ENCODE assay signal across 26 mouse cellular contexts in the genomic region with DNA sequence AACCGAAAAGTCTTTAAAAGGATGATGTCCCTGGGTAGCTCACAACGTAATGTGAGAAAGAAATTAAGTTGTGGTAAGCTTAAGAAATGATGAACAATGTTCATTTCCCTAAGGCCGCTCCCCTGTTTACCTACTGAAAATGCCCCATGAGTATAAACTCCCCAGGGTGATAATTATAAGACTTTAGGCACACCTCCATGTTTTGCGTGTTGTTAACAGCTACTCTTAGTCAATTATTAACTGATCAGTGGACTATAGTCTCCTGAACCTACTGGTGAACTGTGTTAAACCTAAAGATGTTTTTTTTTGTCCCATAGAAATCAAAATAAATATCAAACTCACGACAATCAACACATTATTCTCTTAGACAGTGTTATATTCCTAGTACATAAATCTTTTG. TPM values are rescaled to one million over a fixed set of nuclear protein-coding genes. Genes with fewer than 3 reads are reported as not detected.
DNase-seq lines count a peak whose midpoint lies in the region; ATAC-seq lines count a peak whose summit lies in the region.
"Had no signal": no experiment of that assay in that cellular context is flagged by ENCODE, and none has a peak within 500 bp of the region (broad histone marks: within the 10 kb centered on the region; RNA-seq: fewer than 3 reads in every experiment).

A gene (minus strand): TSS at position 183 of the 400 bp plus-strand sequence.

- H3K36me3 ChIP-seq in intestine, embryonic 14.5 days (ENCODE audit: control insufficient read depth, insufficient read depth, low read length), result no peaks in the 10 kb centered on the region
- no peaks in the 10 kb centered on the region for H3K36me3 ChIP-seq in kidney, embryonic 14.5 days (ENCODE audit: control insufficient read depth, insufficient read depth, low read length)
- no peaks in the 10 kb centered on the region for H3K36me3 ChIP-seq in stomach, embryonic 14.5 days (ENCODE audit: control insufficient read depth, insufficient read depth, low read length)
- no peaks in the 10 kb centered on the region for H3K36me3 ChIP-seq in midbrain, embryonic 15.5 days (replicated peaks)
- H3K36me3 ChIP-seq: embryonic facial prominence, embryonic 13.5 days; forebrain, embryonic 15.5 days; hindbrain, embryonic 10.5 days; limb, embryonic 15.5 days; midbrain, embryonic 12.5 days; neural tube, embryonic 12.5 days had no signal

- no peak within 1 kb of the TSS for H3K9ac ChIP-seq in intestine, embryonic 14.5 days (ENCODE audit: low read length)
- no peak within 1 kb of the TSS for H3K9ac ChIP-seq in kidney, embryonic 14.5 days (ENCODE audit: low read depth, low read length)
- H3K9ac ChIP-seq in stomach, embryonic 14.5 days (replicated peaks; ENCODE audit: low read depth, low read length), result no peak within 1 kb of the TSS
- H3K9ac ChIP-seq in midbrain, embryonic 15.5 days, result no peak within 1 kb of the TSS
- H3K9ac ChIP-seq: embryonic facial prominence, embryonic 13.5 days; forebrain, embryonic 15.5 days; limb, embryonic 15.5 days; midbrain, embryonic 12.5 days; neural tube, embryonic 12.5 days had no signal

- no peaks in the 10 kb centered on the region; the same call in 1 of the 2 replicates for H3K4me1 ChIP-seq in intestine, embryonic 14.5 days (replicated peaks; ENCODE audit: control insufficient read depth, insufficient read depth, low read length)
- H3K4me1 ChIP-seq in kidney, embryonic 14.5 days (ENCODE audit: control insufficient read depth, insufficient read depth, low read length), result no peaks in the 10 kb centered on the region
- H3K4me1 ChIP-seq in stomach, embryonic 14.5 days (ENCODE audit: control insufficient read depth, insufficient read depth, low read length), result no peaks in the 10 kb centered on the region
- H3K4me1 ChIP-seq in midbrain, embryonic 15.5 days, result no peaks in the 10 kb centered on the region
- H3K4me1 ChIP-seq: forebrain, embryonic 15.5 days; hindbrain, embryonic 10.5 days; limb, embryonic 15.5 days; midbrain, embryonic 12.5 days; neural tube, embryonic 12.5 days had no signal

- no peak within 1 kb of the TSS for H3K4me2 ChIP-seq in intestine, embryonic 14.5 days (ENCODE audit: low read length)
- no peak within 1 kb of the TSS for H3K4me2 ChIP-seq in kidney, embryonic 14.5 days (replicated peaks; ENCODE audit: low read depth, low read length)
- H3K4me2 ChIP-seq in stomach, embryonic 14.5 days (replicated peaks; ENCODE audit: low read depth, low read length), result no peak within 1 kb of the TSS
- no peak within 1 kb of the TSS for H3K4me2 ChIP-seq in midbrain, embryonic 15.5 days
- H3K4me2 ChIP-seq: embryonic facial prominence, embryonic 13.5 days; forebrain, embryonic 15.5 days; limb, embryonic 15.5 days; midbrain, embryonic 12.5 days; neural tube, embryonic 12.5 days had no signal

- WGBS in intestine, embryonic 14.5 days, result 64% methylated on average over 5 of the region's 5 CpGs
- WGBS in kidney, embryonic 14.5 days, result 75% methylated on average over 5 of the region's 5 CpGs
- 73% methylated on average over 5 of the region's 5 CpGs for WGBS in stomach, embryonic 14.5 days
- 85% methylated on average over 5 of the region's 5 CpGs for WGBS in midbrain, embryonic 15.5 days

- no peak for DNase-seq in adrenal gland, postnatal 14 days
- no peak for DNase-seq in adrenal gland, postnatal 36 days
- no peak for DNase-seq in intestine, embryonic 14.5 days (ENCODE audit: low spot score)
- no peak for DNase-seq in retina, postnatal 1 day
- DNase-seq: adrenal gland, adult 2 months; cerebellum, adult 9-11 months; gastrocnemius, postnatal 25 days; right cerebral cortex, postnatal 14 days; spleen, adult 18-20 months had no signal

- no peak within 1 kb of the TSS for H3K27ac ChIP-seq in intestine, embryonic 14.5 days (ENCODE audit: low read depth)
- H3K27ac ChIP-seq in kidney, embryonic 14.5 days (ENCODE audit: low read depth, low read length), result no peak within 1 kb of the TSS
- no peak within 1 kb of the TSS for H3K27ac ChIP-seq in stomach, embryonic 14.5 days (ENCODE audit: low read length)
- no peak within 1 kb of the TSS for H3K27ac ChIP-seq in midbrain, embryonic 15.5 days
- H3K27ac ChIP-seq: embryonic facial prominence, embryonic 13.5 days; forebrain, embryonic 15.5 days; hindbrain, embryonic 10.5 days; hindbrain, postnatal 0 days; limb, embryonic 15.5 days; midbrain, embryonic 12.5 days; neural tube, embryonic 12.5 days had no signal

- ATAC-seq in intestine, embryonic 14.5 days (replicated peaks; ENCODE audit: low FRiP score, low TSS enrichment, low read depth), result peak; percentile 58; the same call in 1 of the 2 replicates
- no peak for ATAC-seq in kidney, embryonic 14.5 days (ENCODE audit: low FRiP score, low TSS enrichment)
- ATAC-seq in stomach, embryonic 14.5 days (ENCODE audit: insufficient number of reproducible peaks, insufficient read depth, low FRiP score, low read depth), result 0 out of 2 replicates have a peak, but pooled peaks have one; percentile 46
- no peak for ATAC-seq in cerebellum, adult (ENCODE audit: insufficient number of reproducible peaks, low FRiP score, low TSS enrichment)
- no peak for ATAC-seq in midbrain, embryonic 15.5 days (replicated peaks)
- ATAC-seq: forebrain, embryonic 15.5 days; hindbrain, postnatal 0 days had no signal

- H3K9me3 ChIP-seq in intestine, embryonic 14.5 days (ENCODE audit: control insufficient read depth, low read length), result no peaks in the 10 kb centered on the region
- no peaks in the 10 kb centered on the region for H3K9me3 ChIP-seq in kidney, embryonic 14.5 days (ENCODE audit: control insufficient read depth, low read length)
- no peaks in the 10 kb centered on the region for H3K9me3 ChIP-seq in stomach, embryonic 14.5 days (ENCODE audit: control insufficient read depth, low read depth, low read length)
- H3K9me3 ChIP-seq in midbrain, embryonic 15.5 days, result no peaks in the 10 kb centered on the region
- H3K9me3 ChIP-seq: embryonic facial prominence, embryonic 13.5 days; forebrain, embryonic 15.5 days; hindbrain, embryonic 10.5 days; limb, embryonic 15.5 days; midbrain, embryonic 12.5 days; neural tube, embryonic 12.5 days had no signal

- H3K27me3 ChIP-seq in intestine, embryonic 14.5 days (replicated peaks; ENCODE audit: control insufficient read depth, insufficient read depth, low read length), result no peaks in the 10 kb centered on the region
- no peaks in the 10 kb centered on the region for H3K27me3 ChIP-seq in kidney, embryonic 14.5 days (ENCODE audit: control insufficient read depth, insufficient read depth, low read length)
- no peaks in the 10 kb centered on the region for H3K27me3 ChIP-seq in stomach, embryonic 14.5 days (ENCODE audit: control insufficient read depth, insufficient read depth, low read length)
- no peaks in the 10 kb centered on the region for H3K27me3 ChIP-seq in midbrain, embryonic 15.5 days (replicated peaks)
- H3K27me3 ChIP-seq: embryonic facial prominence, embryonic 13.5 days; forebrain, embryonic 15.5 days; limb, embryonic 15.5 days; midbrain, embryonic 12.5 days; neural tube, embryonic 12.5 days had no signal

- H3K4me3 ChIP-seq in intestine, embryonic 14.5 days (ENCODE audit: low read depth, low read length), result no peak within 1 kb of the TSS
- no peak within 1 kb of the TSS for H3K4me3 ChIP-seq in kidney, embryonic 14.5 days (ENCODE audit: low read length)
- H3K4me3 ChIP-seq in stomach, embryonic 14.5 days (ENCODE audit: low read depth, low read length), result no peak within 1 kb of the TSS
- no peak within 1 kb of the TSS for H3K4me3 ChIP-seq in midbrain, embryonic 15.5 days
- H3K4me3 ChIP-seq: embryonic facial prominence, embryonic 13.5 days; forebrain, embryonic 15.5 days; hindbrain, embryonic 10.5 days; limb, embryonic 15.5 days; midbrain, embryonic 12.5 days; neural tube, embryonic 12.5 days had no signal

RNA-seq across cellular contexts. Expression of the gene that starts here (rescaled TPM):
- 0.64 and 15.6 TPM in 2 replicates for total RNA-seq in adrenal gland, postnatal 14 days (2021)
- total RNA-seq in adrenal gland, postnatal 36 days (2021), result not detected
- polyA plus RNA-seq in intestine, embryonic 14.5 days (2014; fragmentation: Nextera tagmentation; extraction: Ambion mirVana), result 17.2 and 20.1 TPM in 2 replicates
- 16.7 and 31.0 TPM in 2 replicates for polyA plus RNA-seq in kidney, embryonic 14.5 days (2014; fragmentation: Nextera tagmentation; extraction: Ambion mirVana)
- 30.1 and 30.8 TPM in 2 replicates for polyA plus RNA-seq in stomach, embryonic 14.5 days (2014; fragmentation: Nextera tagmentation; extraction: Ambion mirVana)
- polyA plus RNA-seq in midbrain, embryonic 15.5 days (2015; fragmentation: Nextera tagmentation; extraction: Ambion mirVana), result not detected in 2 replicates
- total RNA-seq: gastrocnemius, postnatal 25 days; hindbrain, postnatal 0 days; layer of hippocampus, adult 8-10 months; left cerebral cortex, postnatal 25 days had no signal
- polyA plus RNA-seq: adrenal gland, adult 2 months; cortical plate, adult 2 months; forebrain, embryonic 15.5 days; heart, postnatal 0 days; hindbrain, embryonic 10.5 days; hindbrain, postnatal 0 days; limb, embryonic 15.5 days; lung, embryonic 16.5 days; midbrain, embryonic 12.5 days; neural tube, embryonic 12.5 days; thymus, postnatal 0 days had no signal

Comparison
In these comparisons a context has a peak if more than half of its experiments do, and no peak if none do; other contexts are left out.
1. RNA of the gene that starts here (polyA plus RNA-seq): 16.7 to 31.0 TPM in kidney, embryonic 14.5 days, 30.1 to 30.8 TPM in stomach, embryonic 14.5 days and 17.2 to 20.1 TPM in intestine, embryonic 14.5 days; not detected in midbrain, embryonic 15.5 days; every median in the first group is over 10 times any median in the second.
2. ATAC-seq: peak in intestine, embryonic 14.5 days (single experiment) and stomach, embryonic 14.5 days (single experiment); none in kidney, embryonic 14.5 days (single experiment), cerebellum, adult (single experiment) and midbrain, embryonic 15.5 days (single experiment).